Comparison of ENCODE assay signal across 21 mouse cellular contexts in the genomic region with DNA sequence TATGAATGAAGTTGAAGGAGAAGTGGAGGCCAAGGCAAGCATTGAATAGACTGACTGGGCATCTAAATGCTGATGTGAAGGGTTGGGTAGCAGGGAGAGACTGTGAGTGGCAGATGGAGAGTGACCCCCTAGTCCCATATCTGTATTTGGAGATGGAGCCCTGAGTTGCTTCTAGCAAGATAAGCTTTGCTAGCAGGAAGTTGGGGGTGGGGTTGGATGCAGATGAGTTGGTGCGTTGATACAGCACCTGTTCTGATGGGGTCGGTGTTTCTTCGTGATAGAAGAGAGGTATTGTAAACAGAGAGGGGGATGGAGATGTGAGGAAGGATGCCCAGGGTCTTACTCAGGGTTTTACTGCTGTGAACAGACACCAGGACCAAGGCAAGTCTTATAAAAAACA.
"Had no signal": no experiment of that assay in that cellular context is flagged by ENCODE, and none has a peak within 500 bp of the region (broad histone marks: within the 10 kb centered on the region; RNA-seq: fewer than 3 reads in every experiment).

No protein-coding gene starts in this region.

- H3K9me3 ChIP-seq: kidney, embryonic 15.5 days; limb, embryonic 12.5 days; limb, embryonic 15.5 days; lung, embryonic 15.5 days; megakaryocyte, embryonic 14.5 days; stomach, embryonic 15.5 days had no signal

- H3K4me2 ChIP-seq: kidney, embryonic 15.5 days; limb, embryonic 12.5 days; limb, embryonic 15.5 days; lung, embryonic 15.5 days; midbrain, embryonic 11.5 days; stomach, embryonic 15.5 days had no signal

- H3K27ac ChIP-seq: kidney, embryonic 15.5 days; left cerebral cortex, adult 2 months; limb, embryonic 12.5 days; limb, embryonic 15.5 days; lung, embryonic 15.5 days; stomach, embryonic 15.5 days had no signal

- H3K27me3 ChIP-seq: kidney, embryonic 15.5 days; limb, embryonic 12.5 days; limb, embryonic 15.5 days; lung, embryonic 15.5 days; megakaryocyte, embryonic 14.5 days; stomach, embryonic 15.5 days had no signal

- ATAC-seq: intestine, postnatal 0 days had no signal

- H3K9ac ChIP-seq: kidney, embryonic 15.5 days; limb, embryonic 12.5 days; limb, embryonic 15.5 days; lung, embryonic 15.5 days; stomach, embryonic 15.5 days had no signal

- H3K4me3 ChIP-seq: kidney, embryonic 15.5 days; left cerebral cortex, adult 2 months; limb, embryonic 12.5 days; limb, embryonic 15.5 days; lung, embryonic 15.5 days; megakaryocyte, embryonic 14.5 days; stomach, embryonic 15.5 days had no signal

- DNase-seq: kidney, adult 2 months; kidney, postnatal 10 days; kidney, postnatal 36 days; layer of hippocampus, postnatal 36 days; left cerebral cortex, postnatal 4 days; lung, adult 18-20 months; lung, postnatal 10 days; lung, postnatal 36 days; midbrain, embryonic 14.5 days; right cerebral cortex, postnatal 25 days; spleen, adult 18-20 months; thymus, postnatal 36 days had no signal
